Mouse (Mus musculus) inflammation-experienced regulatory T-cells, adult 6 months (primary cell): ENCODE data around the gene Bpifb9b. TPM values are rescaled to one million over a fixed set of nuclear protein-coding genes. Genes with fewer than 3 reads are reported as not detected.
"Not testable (repeated sequence)": the region's sequence is repeated elsewhere in the genome, so short reads cannot be mapped to it uniquely, and the experiment has no call there.

ENCODE experiments used
- ATAC-seq: one replicate; pipeline ENCODE4 v1.8.0; 2017
- polyA plus RNA-seq, 3 experiments: library from polyadenylated mRNA; unstranded; fragments of 100-300 nt; shearing (Covaris generic); gene quantifications; one replicate each; pipeline ENCODE4 v1.2.1; 2017

Bpifb9b gene
- polyA plus RNA-seq: not detected

DNA sequence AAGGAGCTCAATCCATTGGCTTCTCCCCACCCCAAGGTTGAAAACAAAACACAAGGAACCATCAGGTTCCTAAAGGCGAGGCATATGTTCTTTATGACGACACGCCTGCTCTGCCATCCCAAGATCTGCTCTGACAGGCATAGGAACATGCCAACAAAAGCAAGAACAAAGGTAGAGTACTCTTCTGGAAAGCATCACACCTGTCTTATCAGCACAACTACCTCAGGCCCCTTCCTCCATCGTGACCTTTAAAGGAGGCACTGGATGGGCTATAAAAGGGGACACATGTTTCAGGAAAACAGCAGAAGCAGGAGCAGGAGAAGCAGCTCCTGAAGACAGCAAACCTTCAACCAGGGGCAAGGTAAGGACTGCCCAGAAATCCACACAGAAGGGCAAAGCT is at the start of gene Bpifb9b:
Gene Bpifb9b (plus strand): TSS at position 301 of the 400 bp plus-strand sequence.
- ATAC-seq: not testable (repeated sequence)

DNA sequence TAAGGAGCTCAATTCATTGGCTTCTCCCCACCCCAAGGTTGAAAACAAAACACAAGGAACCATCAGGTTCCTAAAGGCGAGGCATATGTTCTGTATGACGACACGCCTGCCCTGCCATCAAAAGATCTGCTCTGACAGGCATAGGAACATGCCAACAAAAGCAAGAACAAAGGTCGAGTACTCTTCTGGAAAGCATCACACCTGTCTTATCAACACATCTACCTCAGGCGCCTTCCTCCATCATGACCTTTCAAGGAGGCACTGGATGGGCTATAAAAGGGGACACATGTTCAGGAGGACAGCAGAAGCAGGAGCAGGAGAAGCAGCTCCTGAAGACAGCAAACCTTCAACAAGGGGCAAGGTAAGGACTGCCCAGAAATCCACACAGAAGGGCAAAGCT is 49.5 kb upstream of the Bpifb9b start, which contains the start of gene Bpifb9a:
Gene Bpifb9a (plus strand): TSS at position 301 of the 400 bp plus-strand sequence.
- not testable (repeated sequence) for ATAC-seq

DNA sequence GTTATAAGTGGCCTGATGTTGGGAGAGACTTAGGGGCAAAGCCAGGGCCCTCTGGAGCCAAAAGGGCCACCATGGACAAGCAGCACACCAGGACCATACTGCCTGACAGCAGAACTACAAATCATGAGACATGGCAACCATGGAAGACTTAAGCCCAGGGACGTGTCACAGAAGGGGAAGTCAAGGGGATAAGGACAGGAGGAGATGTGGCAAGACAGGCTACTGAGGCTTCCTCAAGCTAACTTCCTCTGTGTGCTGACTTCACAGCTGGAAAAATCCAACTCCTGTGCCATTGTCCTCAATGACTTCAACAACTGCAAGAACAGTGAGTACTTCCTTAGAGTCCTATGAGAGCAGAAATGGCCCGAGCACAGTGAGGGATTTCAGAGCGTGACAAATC is 42.6 kb upstream of the Bpifb9b start:
- ATAC-seq: not testable (repeated sequence)

DNA sequence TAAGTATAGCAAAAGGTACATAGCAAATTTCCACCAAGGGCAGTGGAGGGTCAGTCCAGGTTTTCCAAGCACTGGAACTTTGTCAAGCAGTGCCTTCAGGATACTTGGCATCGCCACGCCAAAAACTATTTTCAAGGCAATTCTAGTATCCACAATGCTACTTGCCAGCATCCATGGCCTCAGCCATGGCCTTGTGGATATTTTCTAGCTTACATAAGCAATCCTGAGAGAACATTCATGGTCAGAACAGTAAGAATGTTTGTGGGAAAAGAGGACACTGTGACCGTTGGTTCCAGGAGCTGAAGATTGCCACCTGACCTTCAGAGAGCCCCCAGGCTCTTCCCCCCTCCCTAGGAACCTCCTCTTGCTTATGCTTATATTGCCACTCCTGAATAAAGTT is 15.2 kb upstream of the Bpifb9b start:
- ATAC-seq: not testable (repeated sequence)

DNA sequence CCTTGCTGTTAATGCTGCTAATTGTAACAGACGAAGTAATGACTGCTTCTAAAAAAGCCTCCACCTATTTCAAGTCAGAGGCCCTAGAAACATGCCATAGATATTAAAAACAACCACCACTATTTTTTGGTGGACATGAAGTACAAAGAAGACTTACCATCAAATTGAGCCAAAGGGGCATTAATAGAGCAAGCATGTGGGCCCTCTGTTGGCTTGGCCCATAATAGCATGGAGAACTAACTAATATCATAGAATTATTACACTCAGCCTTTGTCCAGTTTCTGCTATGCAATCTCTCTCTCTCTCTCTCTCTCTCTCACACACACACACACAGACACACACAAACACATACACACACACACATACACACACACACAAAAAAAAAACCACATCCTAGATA is 14.2 kb upstream of the Bpifb9b start:
- ATAC-seq: no peak

DNA sequence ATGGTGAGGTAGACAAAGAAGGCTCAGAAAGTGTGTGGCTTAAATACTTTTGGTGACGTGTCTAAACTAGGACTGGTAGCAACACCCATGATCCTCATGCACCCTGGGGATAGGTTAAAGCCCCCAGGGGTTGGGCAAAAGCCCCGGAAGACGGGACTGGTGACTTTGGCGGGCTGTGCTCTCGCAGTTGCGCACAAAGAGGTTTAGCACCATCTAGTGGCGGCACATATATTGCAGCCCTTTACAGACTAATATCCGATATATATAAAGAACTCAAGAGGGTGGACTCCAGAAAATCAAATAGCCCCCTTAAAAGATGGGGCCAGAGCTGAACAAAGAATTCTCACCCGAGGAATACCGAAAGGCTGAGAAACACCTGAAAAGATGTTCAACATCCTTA is 12.3 kb upstream of the Bpifb9b start:
- not testable (repeated sequence) for ATAC-seq

DNA sequence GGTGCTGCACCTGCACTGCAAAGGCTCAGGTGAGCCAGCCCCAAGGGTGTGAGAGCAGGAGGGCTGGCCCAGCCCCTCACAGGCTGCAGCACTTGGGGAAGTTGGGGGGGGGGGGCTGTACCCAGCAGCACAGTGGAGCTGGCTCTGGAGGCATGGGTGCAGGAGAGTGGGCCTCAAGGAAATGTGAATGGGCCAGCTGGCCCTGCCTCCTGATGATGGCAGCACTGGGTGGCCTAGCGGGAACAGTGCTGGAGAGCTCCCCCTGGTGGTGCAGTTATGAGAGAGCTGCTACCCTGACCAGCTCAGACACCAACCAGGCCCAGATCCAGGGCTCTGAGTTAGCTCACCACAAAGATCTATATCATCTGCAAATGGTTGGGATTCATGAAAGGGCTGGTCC is 6.5 kb upstream of the Bpifb9b start:
- peak; percentile 56 for ATAC-seq

DNA sequence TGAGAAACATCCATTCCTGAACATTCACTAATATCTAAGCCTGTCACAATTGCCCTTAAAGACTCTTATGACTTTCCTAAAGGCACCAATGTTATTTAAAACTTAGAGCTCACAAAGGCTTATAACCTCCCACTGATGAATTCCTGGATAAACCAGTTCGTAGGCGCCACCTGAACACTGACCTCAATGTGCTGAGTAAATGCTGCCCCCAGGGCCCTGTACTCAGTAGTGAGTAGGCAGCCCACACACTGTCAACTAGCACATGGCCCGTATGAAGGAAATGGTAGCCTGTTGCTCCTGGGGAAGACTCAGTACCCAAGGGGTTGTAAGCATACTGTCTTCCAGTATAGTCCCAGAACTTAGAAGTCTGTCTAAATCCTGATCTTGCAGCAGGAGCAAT is 5.3 kb upstream of the Bpifb9b start:
- no peak for ATAC-seq

DNA sequence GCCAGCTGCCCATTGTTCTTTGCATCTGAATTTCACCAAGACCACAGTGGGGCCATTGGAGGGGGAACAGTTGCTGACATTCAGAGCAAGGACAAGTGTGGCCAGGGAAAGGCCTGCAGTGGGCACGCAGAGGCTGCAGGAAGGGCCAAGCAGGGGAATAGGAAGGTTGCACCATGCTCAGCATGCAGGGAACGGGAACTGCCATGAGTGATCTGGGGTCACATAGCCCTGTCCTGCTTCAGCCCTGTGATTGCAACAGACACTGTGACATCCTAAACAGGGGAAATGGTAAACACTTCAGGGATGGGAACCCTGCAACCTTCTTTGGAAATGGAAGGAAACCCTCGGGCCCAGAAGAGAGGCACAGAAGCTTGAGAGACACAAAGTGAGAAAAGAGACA is 2.4 kb upstream of the Bpifb9b start:
- ATAC-seq: not testable (repeated sequence)

DNA sequence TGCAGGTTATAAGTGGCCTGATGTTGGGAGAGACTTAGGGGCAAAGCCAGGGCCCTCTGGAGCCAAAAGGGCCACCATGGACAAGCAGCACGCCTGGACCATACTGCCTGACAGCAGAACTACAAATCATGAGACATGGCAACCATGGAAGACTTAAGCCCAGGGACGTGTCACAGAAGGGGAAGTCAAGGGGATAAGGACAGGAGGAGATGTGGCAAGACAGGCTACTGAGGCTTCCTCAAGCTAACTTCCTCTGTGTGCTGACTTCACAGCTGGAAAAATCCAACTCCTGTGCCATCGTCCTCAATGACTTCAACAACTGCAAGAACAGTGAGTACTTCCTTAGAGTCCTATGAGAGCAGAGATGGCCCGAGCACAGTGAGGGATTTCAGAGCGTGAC is 6.7 kb downstream of the Bpifb9b start:
- ATAC-seq: not testable (repeated sequence)

DNA sequence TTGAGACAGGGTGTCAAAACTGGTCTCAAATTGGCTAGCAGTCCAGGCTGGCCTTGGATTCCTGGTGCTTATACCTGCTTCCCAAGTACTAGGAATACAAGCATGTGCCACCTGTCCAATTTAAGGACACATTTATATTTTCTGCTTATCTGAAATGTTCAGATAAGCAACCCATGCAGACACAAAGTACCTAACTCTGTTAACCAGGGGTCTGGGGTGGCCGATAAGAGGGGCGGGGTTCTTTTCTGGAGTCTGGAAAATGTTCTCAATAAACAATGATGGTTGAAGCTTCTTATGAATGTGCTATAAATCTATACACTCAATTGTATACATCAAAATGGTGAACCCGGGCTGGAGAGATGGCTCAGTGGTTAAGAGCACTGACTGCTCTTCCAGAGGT is 19.8 kb downstream of the Bpifb9b start:
- no peak for ATAC-seq

DNA sequence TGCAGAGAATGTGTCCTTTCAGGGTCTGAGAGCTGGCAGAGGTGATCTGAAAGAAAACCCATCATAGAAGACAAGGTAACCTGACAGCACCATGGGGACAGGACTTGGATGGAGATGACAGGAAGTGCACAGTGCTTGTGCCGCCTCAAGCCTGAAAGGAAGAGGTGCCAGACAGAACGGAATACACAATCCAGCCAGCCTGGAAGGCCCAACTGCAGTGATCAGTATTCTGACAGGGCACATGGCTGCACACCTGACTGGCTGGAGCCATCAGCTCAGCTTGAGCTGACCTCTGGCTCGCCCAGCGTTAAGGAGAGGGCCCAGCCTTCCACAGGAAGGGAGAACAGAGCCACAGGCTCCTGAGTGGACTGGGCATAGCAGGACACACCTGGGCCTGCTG is 28.5 kb downstream of the Bpifb9b start:
- ATAC-seq: no peak

DNA sequence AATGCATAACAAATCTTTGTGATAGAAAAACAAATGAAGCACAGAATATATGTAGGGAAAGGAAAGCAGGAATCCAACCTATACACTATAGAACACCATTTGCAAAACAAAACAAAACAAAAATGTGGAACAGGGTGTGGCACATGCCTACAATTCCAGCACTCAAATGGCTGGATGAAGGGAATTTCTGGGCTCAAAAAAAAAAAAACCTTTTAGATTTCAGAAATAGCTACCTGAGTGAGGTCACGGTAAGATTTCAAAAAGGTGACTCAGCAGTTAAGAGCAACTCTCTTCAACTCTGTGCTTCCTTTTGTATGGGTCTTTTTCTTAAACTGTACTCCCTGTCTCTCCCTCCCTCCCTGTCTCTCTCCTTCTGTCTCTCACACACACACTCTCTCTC is 31.1 kb downstream of the Bpifb9b start:
- no peak for ATAC-seq

DNA sequence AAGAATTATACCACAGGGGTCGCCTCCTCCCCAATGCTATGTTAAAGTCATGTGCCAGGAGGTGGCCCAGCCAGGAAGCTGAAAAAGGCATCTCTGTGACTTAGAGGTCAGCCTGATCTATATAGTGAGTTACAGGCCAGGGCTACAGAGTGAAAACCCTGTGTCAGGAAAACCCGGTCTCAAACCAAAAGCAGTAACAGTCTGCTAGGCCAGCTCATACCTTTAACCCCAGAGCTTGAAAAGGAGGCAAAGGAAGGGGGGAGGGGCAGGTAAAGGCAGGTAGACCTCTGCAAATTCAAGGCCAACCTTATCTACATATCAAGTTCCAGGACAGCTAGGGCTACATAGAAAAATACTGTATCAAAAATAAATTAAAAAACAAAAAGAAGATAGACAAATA is 32.3 kb downstream of the Bpifb9b start:
- no peak for ATAC-seq

DNA sequence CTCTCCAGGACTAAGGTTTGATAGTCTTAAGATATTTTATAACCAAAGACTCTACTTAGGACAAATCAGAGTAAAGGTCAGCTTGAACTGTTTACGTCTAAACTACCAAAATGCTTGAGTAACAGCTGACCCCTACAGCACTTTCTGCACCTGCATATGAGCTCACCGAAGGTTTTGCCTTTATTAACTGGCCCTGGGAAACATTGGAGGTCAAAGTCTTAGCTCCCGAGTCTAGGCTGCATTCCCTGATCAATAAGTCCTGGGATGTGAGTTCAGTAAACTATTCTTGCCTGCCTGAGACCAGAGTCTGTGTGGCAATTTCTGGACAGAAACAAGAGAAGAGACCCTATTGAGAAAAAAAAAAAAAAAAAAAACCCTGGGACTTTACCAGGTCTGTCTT is 41.1 kb downstream of the Bpifb9b start:
- ATAC-seq: no peak

DNA sequence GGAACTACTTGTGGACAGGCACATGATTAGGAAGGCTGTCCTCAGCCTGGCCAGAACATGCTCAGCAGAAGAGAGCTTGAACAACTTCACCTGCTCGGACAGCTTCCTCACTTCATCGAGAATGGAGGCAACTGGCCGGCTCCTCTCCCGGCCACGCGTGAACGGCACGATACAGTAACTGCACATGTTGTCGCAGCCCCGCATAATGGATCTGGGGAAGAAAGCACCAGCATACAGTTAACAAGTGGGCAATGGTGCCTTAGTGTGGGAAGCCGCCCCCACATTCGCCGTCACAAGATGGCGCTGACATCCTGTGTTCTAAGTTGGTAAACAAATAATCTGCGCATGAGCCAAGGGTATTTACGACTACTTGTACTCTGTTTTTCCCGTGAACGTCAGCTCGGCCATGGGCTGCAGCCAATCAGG is 47.0 kb downstream of the Bpifb9b start:
- peak; percentile 81 for ATAC-seq

DNA sequence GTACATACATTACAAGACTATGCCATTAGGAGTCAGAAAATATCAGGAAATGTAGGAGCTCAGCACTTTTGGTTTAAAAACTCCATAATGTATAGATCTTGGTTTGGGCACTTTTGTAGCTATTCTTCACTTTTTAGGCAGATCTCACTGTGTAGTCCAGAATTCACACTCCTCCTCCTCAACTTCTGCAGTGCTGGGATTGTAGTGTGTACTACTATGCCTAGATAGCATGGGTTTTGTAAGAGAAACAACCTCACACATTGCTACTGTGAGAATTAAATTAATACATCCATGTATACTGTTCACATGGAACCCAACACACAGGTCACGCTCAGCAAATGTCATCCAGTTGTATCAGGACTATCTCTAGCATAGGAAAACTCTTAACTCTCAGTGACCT is 60.5 kb downstream of the Bpifb9b start:
- no peak for ATAC-seq

Other genes starting within 250 kb of the Bpifb9b start
- not detected for gene Bpifa3, start 176.9 kb upstream of the Bpifb9b start, polyA plus RNA-seq
- gene Bpifa1, start 164.3 kb upstream of the Bpifb9b start, polyA plus RNA-seq: not detected
- gene Bpifa5, start 144.6 kb upstream of the Bpifb9b start, polyA plus RNA-seq: not detected
- not detected for gene Bpifb1, start 116.4 kb upstream of the Bpifb9b start, polyA plus RNA-seq
- gene Bpifb5, start 83.5 kb upstream of the Bpifb9b start, polyA plus RNA-seq: not detected
- not detected for gene Bpifb9a, start 49.4 kb upstream of the Bpifb9b start, polyA plus RNA-seq
- 10 to 100 TPM; 14.7 to 89.3 (median 50.7) TPM for gene Cdk5rap1, start 65.8 kb downstream of the Bpifb9b start, polyA plus RNA-seq
- not detected for gene Snta1, start 100.9 kb downstream of the Bpifb9b start, polyA plus RNA-seq
- gene Cbfa2t2, start 129.3 kb downstream of the Bpifb9b start, polyA plus RNA-seq: 10 to 100 TPM; 18.9 to 26.6 (median 25.6) TPM
- gene 1700003F12Rik, start 239.9 kb downstream of the Bpifb9b start, polyA plus RNA-seq: not detected
- gene Actl10, start 244.5 kb downstream of the Bpifb9b start, polyA plus RNA-seq: not detected